Mouse (Mus musculus): ENCODE measurements around the gene Gm815. TPM values are rescaled to one million over a fixed set of nuclear protein-coding genes. Genes with fewer than 3 reads are reported as not detected.

Gene Gm815
- polyA plus RNA-seq, 1 experiment = not detected

GRCm38 (mm10) chr19:26902162-26902561 lies 16.5 kb downstream of the Gm815 start:
- Histone ChIP-seq H3K79me2 (ENCODE audit: control insufficient read depth, insufficient read depth) (no peaks in the 10 kb centered on the region), H3K4me2 (ENCODE audit: low read depth) (no peak overlapping the region), H3ac (ENCODE audit: control insufficient read depth, insufficient read length) (no peak overlapping the region), H3K27me3 (ENCODE audit: control insufficient read depth, insufficient read depth, insufficient read length) (no peaks in the 10 kb centered on the region), H3K4me3 (no peak overlapping the region), H3K36me3 (ENCODE audit: control insufficient read depth, insufficient read depth) (no peaks in the 10 kb centered on the region)
- TF ChIP-seq E2F4 (IDR thresholded peaks at IDR 0.05; ENCODE audit: insufficient read depth) (no peak), POLR2AphosphoS2 (IDR thresholded peaks at IDR 0.05; ENCODE audit: insufficient read length, low read depth) (no peak), USF1 (IDR thresholded peaks at IDR 0.05; ENCODE audit: low read depth) (no peak), CEBPB (IDR thresholded peaks at IDR 0.05; ENCODE audit: insufficient read depth, poor library complexity, severe bottlenecking) (no peak), POLR2A (IDR thresholded peaks at IDR 0.05; ENCODE audit: insufficient read length, low read depth) (no peak), MYOG (IDR thresholded peaks at IDR 0.05; ENCODE audit: control insufficient read depth in 1 of 3, insufficient read depth in 1 of 3, insufficient read length in 2 of 3, low read depth in 2 of 3) (no peak), TCF3 (IDR thresholded peaks at IDR 0.05; ENCODE audit: insufficient read length, low read depth) (no peak), MYOD1 (IDR thresholded peaks at IDR 0.05; ENCODE audit: control insufficient read depth in 1 of 3, insufficient read length in 2 of 3, low read depth in 2 of 3) (no peak), TCF12 (IDR thresholded peaks at IDR 0.05; ENCODE audit: insufficient read depth, poor library complexity, severe bottlenecking) (no peak), REST (IDR thresholded peaks at IDR 0.05; ENCODE audit: insufficient read depth, insufficient read length) (no peak), SRF (IDR thresholded peaks at IDR 0.05; ENCODE audit: control insufficient read depth, insufficient read length, low read depth) (no peak), MAX (IDR thresholded peaks at IDR 0.05; ENCODE audit: low read depth) (no peak)

GRCm38 (mm10) chr19:26914245-26914644 lies 28.6 kb downstream of the Gm815 start:
- H3K36me3 ChIP-seq (ENCODE audit: control insufficient read depth, insufficient read depth) = no peaks in the 10 kb centered on the region
- no peak overlapping the region for H3ac ChIP-seq (ENCODE audit: control insufficient read depth, insufficient read length)
- H3K4me2 ChIP-seq (ENCODE audit: low read depth) = no peak overlapping the region
- no peak overlapping the region for H3K4me3 ChIP-seq
- no peaks in the 10 kb centered on the region for H3K27me3 ChIP-seq (ENCODE audit: control insufficient read depth, insufficient read depth, insufficient read length)
- H3K79me2 ChIP-seq (ENCODE audit: control insufficient read depth, insufficient read depth) = no peaks in the 10 kb centered on the region
- no peak for TF ChIP-seq MAX (IDR thresholded peaks at IDR 0.05; ENCODE audit: low read depth)
- no peak for TF ChIP-seq USF1 (IDR thresholded peaks at IDR 0.05; ENCODE audit: low read depth)

- no peak overlapping the region for H3ac ChIP-seq (ENCODE audit: control insufficient read depth, insufficient read length)
- TF ChIP-seq CEBPB (IDR thresholded peaks at IDR 0.05; ENCODE audit: insufficient read depth, poor library complexity, severe bottlenecking) = no peak
- no peak for TF ChIP-seq TCF12 (IDR thresholded peaks at IDR 0.05; ENCODE audit: insufficient read depth, poor library complexity, severe bottlenecking)
- no peak for TF ChIP-seq TCF3 (IDR thresholded peaks at IDR 0.05; ENCODE audit: insufficient read length, low read depth)
- TF ChIP-seq USF1 (IDR thresholded peaks at IDR 0.05; ENCODE audit: low read depth) = no peak
- TF ChIP-seq MYOD1 (IDR thresholded peaks at IDR 0.05; ENCODE audit: control insufficient read depth in 1 of 3, insufficient read length in 2 of 3, low read depth in 2 of 3) = no peak
- no peak for TF ChIP-seq REST (IDR thresholded peaks at IDR 0.05; ENCODE audit: insufficient read depth, insufficient read length)
- TF ChIP-seq POLR2AphosphoS2 (IDR thresholded peaks at IDR 0.05; ENCODE audit: insufficient read length, low read depth) = no peak
- no peak for TF ChIP-seq POLR2A (IDR thresholded peaks at IDR 0.05; ENCODE audit: insufficient read length, low read depth)
- no peak for TF ChIP-seq MAX (IDR thresholded peaks at IDR 0.05; ENCODE audit: low read depth)
- no peak for TF ChIP-seq MYOG (IDR thresholded peaks at IDR 0.05; ENCODE audit: control insufficient read depth in 1 of 3, insufficient read depth in 1 of 3, insufficient read length in 2 of 3, low read depth in 2 of 3)
- TF ChIP-seq SRF (IDR thresholded peaks at IDR 0.05; ENCODE audit: control insufficient read depth, insufficient read length, low read depth) = no peak
- TF ChIP-seq E2F4 (IDR thresholded peaks at IDR 0.05; ENCODE audit: insufficient read depth) = no peak
Measured at GRCm38 (mm10) chr19:26920816-26921215, 35.1 kb downstream of the Gm815 start.

GRCm38 (mm10) chr19:26930295-26931283 lies 44.9 kb downstream of the Gm815 start:
- Histone ChIP-seq H3K36me3 (ENCODE audit: control insufficient read depth, insufficient read depth) (no peaks in the 10 kb centered on the region), H3K79me2 (ENCODE audit: control insufficient read depth, insufficient read depth) (no peaks in the 10 kb centered on the region), H3ac (ENCODE audit: control insufficient read depth, insufficient read length) (no peak overlapping the region), H3K4me2 (ENCODE audit: low read depth) (no peak overlapping the region), H3K4me3 (no peak overlapping the region), H3K27me3 (ENCODE audit: control insufficient read depth, insufficient read depth, insufficient read length) (no peaks in the 10 kb centered on the region)
- TF ChIP-seq REST (IDR thresholded peaks at IDR 0.05; ENCODE audit: insufficient read depth, insufficient read length) (no peak), USF1 (IDR thresholded peaks at IDR 0.05; ENCODE audit: low read depth) (no peak), MYOD1 (IDR thresholded peaks at IDR 0.05; ENCODE audit: control insufficient read depth in 1 of 3, insufficient read length in 2 of 3, low read depth in 2 of 3) (no peak), CEBPB (IDR thresholded peaks at IDR 0.05; ENCODE audit: insufficient read depth, poor library complexity, severe bottlenecking) (no peak), MYOG (IDR thresholded peaks at IDR 0.05; ENCODE audit: control insufficient read depth in 1 of 3, insufficient read depth in 1 of 3, insufficient read length in 2 of 3, low read depth in 2 of 3) (no peak), POLR2AphosphoS2 (IDR thresholded peaks at IDR 0.05; ENCODE audit: insufficient read length, low read depth) (no peak), POLR2A (IDR thresholded peaks at IDR 0.05; ENCODE audit: insufficient read length, low read depth) (no peak), E2F4 (IDR thresholded peaks at IDR 0.05; ENCODE audit: insufficient read depth) (no peak), SRF (IDR thresholded peaks at IDR 0.05; ENCODE audit: control insufficient read depth, insufficient read length, low read depth) (no peak)

More at GRCm38 (mm10) chr19:26920816-26921215, 35.1 kb downstream of the Gm815 start:
- H3K27me3 ChIP-seq (ENCODE audit: control insufficient read depth, insufficient read depth, insufficient read length) = no peaks in the 10 kb centered on the region
- H3K79me2 ChIP-seq (ENCODE audit: control insufficient read depth, insufficient read depth) = no peaks in the 10 kb centered on the region
- H3K4me3 ChIP-seq = no peak overlapping the region
- H3K4me2 ChIP-seq (ENCODE audit: low read depth) = no peak overlapping the region
- no peaks in the 10 kb centered on the region for H3K36me3 ChIP-seq (ENCODE audit: control insufficient read depth, insufficient read depth)
